Mouse (Mus musculus): ENCODE measurements around the gene Neurl1b. TPM values are rescaled to one million over a fixed set of nuclear protein-coding genes. Genes with fewer than 3 reads are reported as not detected.

Neurl1b gene
- total RNA-seq, 2 experiments from 2014 or later = 0.09 to 0.22 TPM

- ATAC-seq (replicated peaks; ENCODE audit: low FRiP score, low TSS enrichment, poor library complexity, severe bottlenecking) = no peak
Observed at GRCm38 (mm10) chr17:26442197-26442596, 27.6 kb downstream of the Neurl1b start.

DNA sequence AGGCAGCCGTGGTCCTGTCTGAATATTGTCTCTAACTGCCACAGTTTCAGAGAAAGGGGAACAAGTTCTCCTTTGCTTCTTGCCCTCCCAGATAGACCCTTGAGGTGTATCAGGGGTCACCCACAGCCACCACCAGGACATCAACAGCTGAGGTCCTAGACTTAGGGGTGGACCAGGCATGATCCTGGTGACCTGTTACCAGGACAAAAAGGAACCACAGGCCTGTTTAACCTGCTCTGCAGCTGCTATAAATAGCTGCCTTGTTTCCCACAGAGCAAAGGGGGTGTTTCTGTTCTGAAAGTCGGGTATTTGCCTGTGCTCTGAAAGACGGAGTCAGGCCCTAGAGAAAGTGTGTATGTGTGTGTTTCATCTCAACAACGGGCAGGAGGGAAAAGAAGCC lies 29.2 kb downstream of the Neurl1b start:
- ATAC-seq (replicated peaks; ENCODE audit: low FRiP score, low TSS enrichment, poor library complexity, severe bottlenecking) = no peak

- ATAC-seq (replicated peaks; ENCODE audit: low FRiP score, low TSS enrichment, poor library complexity, severe bottlenecking) = no peak
Observed at GRCm38 (mm10) chr17:26449472-26449871, 34.8 kb downstream of the Neurl1b start.

GRCm38 (mm10) chr17:26451651-26452295 lies 37.1 kb downstream of the Neurl1b start:
- peak; percentile 72 for ATAC-seq (replicated peaks; ENCODE audit: low FRiP score, low TSS enrichment, poor library complexity, severe bottlenecking)

- ATAC-seq (replicated peaks; ENCODE audit: low FRiP score, low TSS enrichment, poor library complexity, severe bottlenecking) = peak; percentile 50; the same call in 1 of the 2 replicates
Observed at GRCm38 (mm10) chr17:26452371-26452972, 37.8 kb downstream of the Neurl1b start.

- no peak for ATAC-seq (replicated peaks; ENCODE audit: low FRiP score, low TSS enrichment, poor library complexity, severe bottlenecking)
Observed at GRCm38 (mm10) chr17:26457506-26457905, 42.9 kb downstream of the Neurl1b start.

DNA sequence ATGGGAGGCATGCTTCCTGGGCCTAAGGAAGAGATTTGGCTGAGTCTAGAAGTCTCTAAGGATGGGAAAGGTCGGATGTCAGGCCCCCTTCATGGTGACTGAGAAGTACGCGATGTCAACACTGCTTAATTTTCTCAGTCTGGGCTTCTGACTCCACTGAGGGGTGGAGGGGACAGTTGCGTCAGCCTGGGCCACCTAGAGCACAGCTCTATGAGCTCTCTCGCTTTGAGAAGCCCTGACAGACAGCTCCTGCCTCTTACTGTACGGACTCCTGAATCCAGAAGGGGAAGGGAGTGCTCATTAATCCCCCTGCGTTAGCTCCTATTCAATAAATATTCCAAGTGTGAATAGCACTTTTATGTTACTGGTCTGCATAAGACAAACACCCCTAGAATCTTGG lies 43.4 kb downstream of the Neurl1b start:
- ATAC-seq (replicated peaks; ENCODE audit: low FRiP score, low TSS enrichment, poor library complexity, severe bottlenecking) = no peak

DNA sequence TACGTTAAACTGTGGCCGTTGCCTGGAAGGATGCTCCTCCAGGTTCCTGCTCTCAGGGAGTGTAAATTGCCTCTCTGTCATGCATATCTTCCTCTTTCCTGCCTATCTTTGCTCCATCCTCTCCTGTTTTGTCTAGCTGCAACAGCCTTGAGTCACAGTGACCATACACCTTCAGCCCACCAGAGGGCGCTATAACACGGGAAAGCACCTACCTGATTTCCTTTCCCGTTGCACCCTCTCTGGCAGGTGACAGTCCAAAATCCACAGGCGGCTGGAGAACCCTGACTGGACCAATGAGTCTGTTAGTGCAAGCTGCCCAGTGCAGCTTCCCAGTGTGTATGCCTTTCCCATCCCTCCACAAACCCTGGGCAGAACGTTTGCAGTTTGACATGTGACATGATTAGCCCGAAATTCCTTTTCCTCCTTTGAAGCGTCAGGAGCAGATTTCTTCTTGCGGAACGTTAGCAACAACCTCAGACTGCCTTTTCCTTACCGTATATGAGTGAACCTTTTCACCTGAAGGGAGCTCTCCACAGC lies 48.1 kb downstream of the Neurl1b start:
- peak; percentile 64; the same call in 1 of the 2 replicates for ATAC-seq (replicated peaks; ENCODE audit: low FRiP score, low TSS enrichment, poor library complexity, severe bottlenecking)

DNA sequence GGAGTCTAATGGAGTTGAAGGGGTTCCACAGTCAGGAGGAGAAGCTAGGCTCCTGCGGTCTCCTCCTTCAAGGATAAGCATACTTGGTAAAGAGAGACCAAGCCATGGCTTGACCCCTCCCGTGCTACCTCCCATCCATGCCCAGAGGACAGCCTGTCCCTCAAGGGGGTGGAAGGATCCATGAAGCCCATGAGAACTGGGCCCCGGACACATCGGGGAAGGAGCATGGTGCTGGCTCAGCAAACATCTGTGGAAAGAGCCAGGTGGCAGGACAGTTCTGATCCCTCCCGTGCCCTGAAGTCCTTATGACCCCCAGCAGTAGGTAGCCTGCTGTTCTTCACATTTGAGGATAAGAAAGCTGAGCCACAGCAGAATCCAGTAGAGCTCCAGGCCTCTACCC lies 48.8 kb downstream of the Neurl1b start:
- no peak for ATAC-seq (replicated peaks; ENCODE audit: low FRiP score, low TSS enrichment, poor library complexity, severe bottlenecking)

- no peak for ATAC-seq (replicated peaks; ENCODE audit: low FRiP score, low TSS enrichment, poor library complexity, severe bottlenecking)
Observed at GRCm38 (mm10) chr17:26463984-26464383, 49.4 kb downstream of the Neurl1b start.

- no peak for ATAC-seq (replicated peaks; ENCODE audit: low FRiP score, low TSS enrichment, poor library complexity, severe bottlenecking)
Observed at GRCm38 (mm10) chr17:26464481-26464880, 49.9 kb downstream of the Neurl1b start.

DNA sequence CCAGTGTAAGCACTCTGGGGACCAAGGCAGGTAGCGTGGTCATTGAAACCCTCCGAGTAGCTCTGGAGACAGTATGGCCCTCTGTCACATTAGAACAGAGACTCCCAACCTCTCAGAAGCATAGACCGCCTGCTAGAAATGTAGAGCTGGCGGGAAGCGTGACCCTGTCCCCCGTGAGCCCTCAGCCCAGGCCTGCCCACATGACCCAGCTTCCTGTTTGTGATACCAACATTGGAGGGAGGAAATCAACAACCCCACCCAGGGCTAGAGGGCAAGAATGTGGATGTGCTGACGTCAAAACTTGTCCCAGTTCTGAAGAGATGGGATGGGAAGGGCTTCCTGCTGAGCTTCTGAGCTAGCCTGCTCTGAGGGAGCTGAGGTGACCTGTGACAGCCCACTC lies 50.3 kb downstream of the Neurl1b start:
- no peak for ATAC-seq (replicated peaks; ENCODE audit: low FRiP score, low TSS enrichment, poor library complexity, severe bottlenecking)

- ATAC-seq (replicated peaks; ENCODE audit: low FRiP score, low TSS enrichment, poor library complexity, severe bottlenecking) = no peak
Observed at GRCm38 (mm10) chr17:26466741-26467150, 52.1 kb downstream of the Neurl1b start.

DNA sequence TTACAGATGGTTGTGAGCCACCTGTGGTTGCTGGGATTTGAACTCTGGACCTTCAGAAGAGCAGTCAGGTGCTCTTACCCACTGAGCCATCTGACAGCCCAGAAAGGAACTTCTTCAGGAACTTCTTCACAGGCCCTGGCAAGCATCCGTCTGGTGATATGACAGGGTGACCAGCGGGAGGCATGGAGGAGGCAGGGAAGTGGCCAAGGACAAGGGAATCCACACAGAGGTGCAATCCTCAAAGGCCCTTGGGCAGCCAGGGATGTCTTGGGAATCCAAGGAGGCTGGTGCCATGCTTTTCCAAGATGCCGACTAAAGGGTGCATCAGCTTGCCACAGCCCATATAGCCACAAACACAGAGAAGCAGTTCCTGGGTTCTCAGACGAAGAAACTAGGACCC lies 53.0 kb downstream of the Neurl1b start:
- no peak for ATAC-seq (replicated peaks; ENCODE audit: low FRiP score, low TSS enrichment, poor library complexity, severe bottlenecking)

DNA sequence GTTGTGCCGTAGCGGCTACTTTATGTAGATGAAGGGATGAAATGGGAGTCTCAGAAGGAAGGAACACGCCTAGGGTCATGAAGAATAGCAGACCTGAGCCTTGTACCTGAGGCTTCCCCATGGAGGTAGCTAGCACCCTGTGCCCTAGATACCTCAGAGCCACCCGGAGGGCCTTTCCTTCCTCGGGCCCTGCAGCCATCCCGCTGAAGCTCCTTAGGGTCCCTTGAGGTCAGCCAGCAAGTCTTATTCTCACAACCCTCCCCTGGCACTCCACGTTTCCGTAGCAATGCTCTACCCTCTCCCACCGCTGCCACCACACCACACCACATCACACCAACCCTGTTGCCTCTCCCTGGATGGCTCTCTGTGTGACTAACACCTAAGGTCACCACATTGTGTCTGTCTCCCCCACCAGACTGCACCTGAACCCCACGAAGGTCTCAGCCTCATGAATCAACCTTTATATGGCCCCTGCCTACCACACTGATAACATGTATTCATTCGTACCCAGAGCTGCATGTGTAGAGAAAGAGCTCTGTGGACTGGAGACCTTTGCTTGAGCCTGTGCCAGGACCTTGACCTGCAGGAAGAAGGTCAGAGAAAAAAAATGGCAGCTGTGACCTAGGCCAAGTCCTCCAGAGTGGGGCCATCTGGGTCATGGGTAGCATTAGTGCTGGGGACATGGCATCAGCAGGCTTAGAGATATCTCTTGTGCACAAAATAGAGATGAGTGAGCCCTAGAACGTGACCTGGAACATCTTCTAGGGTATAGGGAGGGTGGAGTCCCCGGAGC lies 53.7 kb downstream of the Neurl1b start:
- ATAC-seq (replicated peaks; ENCODE audit: low FRiP score, low TSS enrichment, poor library complexity, severe bottlenecking) = no peak

- ATAC-seq (replicated peaks; ENCODE audit: low FRiP score, low TSS enrichment, poor library complexity, severe bottlenecking) = no peak
Observed at GRCm38 (mm10) chr17:26476871-26477270, 62.2 kb downstream of the Neurl1b start.

GRCm38 (mm10) chr17:26478672-26479071 lies 64.0 kb downstream of the Neurl1b start:
- no peak for ATAC-seq (replicated peaks; ENCODE audit: low FRiP score, low TSS enrichment, poor library complexity, severe bottlenecking)

DNA sequence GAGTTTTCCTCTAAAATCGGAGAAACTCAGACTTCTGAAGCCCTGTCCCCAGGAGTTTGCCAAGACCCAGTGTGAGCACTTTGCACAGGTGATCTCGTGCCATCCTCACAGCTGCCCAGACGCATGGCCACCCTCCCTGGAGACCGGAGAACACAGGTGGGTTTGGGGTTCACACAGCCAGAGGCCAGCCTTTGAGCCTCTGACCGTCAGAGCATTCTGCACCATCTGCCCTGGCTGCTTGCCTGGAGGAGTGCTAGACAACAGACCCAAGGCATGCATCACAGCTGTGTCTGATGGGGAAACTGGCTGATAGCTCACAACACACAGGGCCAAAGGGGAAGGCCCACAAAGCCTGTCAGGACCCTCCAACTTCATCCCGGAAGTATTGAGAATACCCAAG lies 65.0 kb downstream of the Neurl1b start:
- no peak for ATAC-seq (replicated peaks; ENCODE audit: low FRiP score, low TSS enrichment, poor library complexity, severe bottlenecking)

GRCm38 (mm10) chr17:26480956-26481355 lies 66.3 kb downstream of the Neurl1b start:
- no peak for ATAC-seq (replicated peaks; ENCODE audit: low FRiP score, low TSS enrichment, poor library complexity, severe bottlenecking)
